Mouse (Mus musculus): ENCODE data around the gene Sec61b. TPM values are rescaled to one million over a fixed set of nuclear protein-coding genes. Genes with fewer than 3 reads are reported as not detected.

Sec61b gene
- total and polyA plus RNA-seq, 2 experiments from 2014 or later = 233 to 254 TPM

- H3K4me1 ChIP-seq (ENCODE audit: insufficient read depth) = no peaks in the 10 kb centered on the region
- H3K27ac ChIP-seq (ENCODE audit: low read depth, low read length) = no peak overlapping the region
- ATAC-seq = no peak
- DNase-seq = no peak
- TF ChIP-seq CTCF (IDR thresholded peaks at IDR 0.05; ENCODE audit: low read depth) = no peak
- H3K36me3 ChIP-seq (ENCODE audit: insufficient read depth) = no peaks in the 10 kb centered on the region
- H3K4me3 ChIP-seq (ENCODE audit: low read depth, low read length) = no peak overlapping the region
- WGBS = 84% methylated on average over 10 of the region's 10 CpGs
- H3K9me3 ChIP-seq (ENCODE audit: low read length) = no peaks in the 10 kb centered on the region
- no peak overlapping the region for H3K4me2 ChIP-seq (ENCODE audit: low read depth)
- H3K27me3 ChIP-seq (ENCODE audit: insufficient read depth, low read length) = no peaks in the 10 kb centered on the region
- no peak overlapping the region for H3K9ac ChIP-seq
Measured at GRCm38 (mm10) chr4:47499121-47499545, 24.7 kb downstream of the Sec61b start.

GRCm38 (mm10) chr4:47502546-47502971, 28.1 kb downstream of the Sec61b start:
- DNase-seq = peak; percentile 69
- peak; percentile 78 for TF ChIP-seq CTCF (IDR thresholded peaks at IDR 0.05; ENCODE audit: low read depth)
- no peaks in the 10 kb centered on the region for H3K4me1 ChIP-seq (ENCODE audit: insufficient read depth)
- H3K9ac ChIP-seq = no peak overlapping the region
- peak; percentile 18; the same call in 1 of the 2 replicates for ATAC-seq
- no peaks in the 10 kb centered on the region for H3K9me3 ChIP-seq (ENCODE audit: low read length)
- H3K4me3 ChIP-seq (ENCODE audit: low read depth, low read length) = no peak overlapping the region
- no peaks in the 10 kb centered on the region for H3K36me3 ChIP-seq (ENCODE audit: insufficient read depth)
- no peaks in the 10 kb centered on the region for H3K27me3 ChIP-seq (ENCODE audit: insufficient read depth, low read length)
- no peak overlapping the region for H3K4me2 ChIP-seq (ENCODE audit: low read depth)
- 27% methylated on average over 4 of the region's 4 CpGs for WGBS
- no peak overlapping the region for H3K27ac ChIP-seq (ENCODE audit: low read depth, low read length)

DNA sequence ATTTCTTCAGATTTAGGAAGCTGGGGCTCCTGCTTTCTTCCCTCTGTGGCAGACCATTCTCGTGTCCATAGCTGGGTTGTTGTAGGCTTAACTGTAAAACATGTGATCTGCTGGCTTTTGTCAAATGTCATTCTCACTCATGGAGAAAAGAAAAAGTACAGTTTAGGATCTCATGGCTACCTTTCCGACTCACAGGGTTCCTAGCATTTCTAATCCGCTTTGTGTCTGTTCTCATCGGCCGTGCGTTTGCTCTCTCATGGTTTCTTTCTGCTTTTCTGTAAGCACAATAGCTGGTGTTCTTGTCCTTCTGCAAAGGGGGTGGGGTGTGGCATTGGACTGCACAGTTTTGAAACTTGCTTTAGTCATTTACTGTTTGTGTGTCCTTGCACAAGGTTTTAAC, 28.6 kb downstream of the Sec61b start:
- TF ChIP-seq CTCF (IDR thresholded peaks at IDR 0.05; ENCODE audit: low read depth) = no peak
- no peaks in the 10 kb centered on the region for H3K9me3 ChIP-seq (ENCODE audit: low read length)
- no peak overlapping the region for H3K4me3 ChIP-seq (ENCODE audit: low read depth, low read length)
- no peaks in the 10 kb centered on the region for H3K4me1 ChIP-seq (ENCODE audit: insufficient read depth)
- H3K36me3 ChIP-seq (ENCODE audit: insufficient read depth) = no peaks in the 10 kb centered on the region
- WGBS = 72% methylated on average over 6 of the region's 6 CpGs
- ATAC-seq (no peak), DNase-seq (peak; percentile 36)
- H3K27ac ChIP-seq (ENCODE audit: low read depth, low read length) = no peak overlapping the region
- no peaks in the 10 kb centered on the region for H3K27me3 ChIP-seq (ENCODE audit: insufficient read depth, low read length)
- no peak overlapping the region for H3K4me2 ChIP-seq (ENCODE audit: low read depth)
- H3K9ac ChIP-seq = no peak overlapping the region

DNA sequence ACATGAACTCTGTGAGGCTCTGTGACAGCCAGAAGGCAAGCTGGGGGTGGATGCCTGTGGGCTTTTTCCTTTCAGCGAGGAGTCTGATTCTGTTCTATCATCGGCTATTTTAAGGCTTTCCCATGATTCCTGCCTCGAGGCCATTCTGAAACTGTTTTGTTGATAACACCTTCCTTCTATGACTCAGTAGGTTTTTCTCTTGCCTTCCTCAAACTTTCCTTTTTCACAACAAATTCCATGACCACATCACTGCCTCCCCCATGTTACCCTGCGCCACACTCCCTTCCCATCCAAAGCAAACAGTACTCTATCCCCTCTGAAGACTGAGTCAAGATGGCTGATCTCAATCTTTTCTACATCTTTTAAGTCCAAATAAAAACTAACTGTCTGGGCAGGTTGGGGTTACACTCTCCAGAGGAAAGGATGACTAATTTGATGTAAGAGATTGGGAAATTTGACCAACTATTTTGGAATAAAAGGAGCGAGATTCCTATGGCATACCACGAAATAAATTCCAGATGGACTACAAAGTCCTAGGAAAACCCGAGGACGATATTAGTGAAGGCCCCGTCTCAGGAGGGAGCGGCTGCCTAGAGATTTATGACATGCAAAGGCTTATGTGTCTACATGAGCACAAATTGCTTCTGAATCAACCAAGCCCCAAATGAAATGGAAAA, 30.5 kb downstream of the Sec61b start:
- no peak for ATAC-seq
- no peak for DNase-seq
- 88% methylated on average over 10 of the region's 10 CpGs for WGBS

DNA sequence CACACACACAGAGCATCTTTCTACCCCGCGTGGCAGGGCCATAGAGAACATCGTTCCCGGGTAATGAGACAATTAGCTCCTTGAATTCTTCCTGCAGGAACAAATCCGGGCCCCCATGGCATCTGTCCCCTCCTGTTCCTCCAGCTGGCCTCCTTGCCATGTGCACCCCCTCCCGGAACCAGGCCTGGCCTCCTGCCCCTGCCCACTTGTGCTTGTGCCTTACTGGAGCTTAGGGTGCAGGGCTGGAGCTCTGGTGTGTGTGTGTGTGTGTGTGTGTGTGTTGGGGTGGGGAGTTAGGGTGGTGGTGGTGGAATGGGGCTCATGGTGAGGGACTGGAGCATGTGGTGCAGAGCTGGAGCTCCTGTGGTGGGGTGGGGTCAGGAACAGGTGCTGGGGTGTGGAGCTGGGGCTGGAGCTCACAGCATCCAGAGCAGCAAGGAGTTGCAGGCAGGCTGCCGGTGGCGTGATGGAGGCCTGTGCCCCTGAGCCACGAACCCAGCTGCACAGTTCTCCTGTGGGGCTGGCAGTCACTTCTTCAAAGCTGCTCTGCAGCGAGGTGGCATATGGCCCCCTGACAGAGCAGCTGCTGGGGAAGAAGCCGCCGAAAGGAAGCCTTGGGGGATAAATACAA, 44.2 kb downstream of the Sec61b start:
- Histone ChIP-seq H3K4me3 (ENCODE audit: low read depth, low read length) (no peak overlapping the region), H3K4me1 (ENCODE audit: insufficient read depth) (peaks cover 7% of the 10 kb centered on the region), H3K27ac (ENCODE audit: low read depth, low read length) (0 out of 2 replicates have a peak overlapping the region, but pooled peaks have one; percentile 24), H3K9ac (no peak overlapping the region), H3K9me3 (ENCODE audit: low read length) (no peaks in the 10 kb centered on the region), H3K4me2 (ENCODE audit: low read depth) (no peak overlapping the region), H3K27me3 (ENCODE audit: insufficient read depth, low read length) (no peaks in the 10 kb centered on the region), H3K36me3 (ENCODE audit: insufficient read depth) (no peaks in the 10 kb centered on the region)
- DNase-seq = peak; percentile 69
- ATAC-seq = peak; percentile 73
- WGBS = 32% methylated on average over 12 of the region's 12 CpGs
- TF ChIP-seq CTCF (IDR thresholded peaks at IDR 0.05; ENCODE audit: low read depth) = no peak

More for the DNA sequence above, 30.5 kb downstream of the Sec61b start:
- Histone ChIP-seq H3K4me3 (ENCODE audit: low read depth, low read length) (no peak overlapping the region), H3K4me2 (ENCODE audit: low read depth) (no peak overlapping the region), H3K4me1 (ENCODE audit: insufficient read depth) (no peaks in the 10 kb centered on the region), H3K36me3 (ENCODE audit: insufficient read depth) (no peaks in the 10 kb centered on the region), H3K9me3 (ENCODE audit: low read length) (no peaks in the 10 kb centered on the region), H3K9ac (no peak overlapping the region), H3K27me3 (ENCODE audit: insufficient read depth, low read length) (no peaks in the 10 kb centered on the region), H3K27ac (ENCODE audit: low read depth, low read length) (no peak overlapping the region)
- TF ChIP-seq CTCF (IDR thresholded peaks at IDR 0.05; ENCODE audit: low read depth) = no peak

- peaks cover 7% of the 10 kb centered on the region for H3K4me1 ChIP-seq (ENCODE audit: insufficient read depth)
- no peaks in the 10 kb centered on the region for H3K36me3 ChIP-seq (ENCODE audit: insufficient read depth)
- DNase-seq (no peak), ATAC-seq (no peak)
- no peak overlapping the region for H3K9ac ChIP-seq
- no peak overlapping the region for H3K27ac ChIP-seq (ENCODE audit: low read depth, low read length)
- TF ChIP-seq CTCF (IDR thresholded peaks at IDR 0.05; ENCODE audit: low read depth) = no peak
- no peaks in the 10 kb centered on the region for H3K9me3 ChIP-seq (ENCODE audit: low read length)
- H3K4me2 ChIP-seq (ENCODE audit: low read depth) = no peak overlapping the region
- WGBS = 67% methylated on average over 4 of the region's 4 CpGs
- no peak overlapping the region for H3K4me3 ChIP-seq (ENCODE audit: low read depth, low read length)
- no peaks in the 10 kb centered on the region for H3K27me3 ChIP-seq (ENCODE audit: insufficient read depth, low read length)
Measured at GRCm38 (mm10) chr4:47520076-47520475, 45.6 kb downstream of the Sec61b start.
